Mouse (Mus musculus): ENCODE data around the gene Gstz1. TPM values are rescaled to one million over a fixed set of nuclear protein-coding genes. Genes with fewer than 3 reads are reported as not detected.

Gene Gstz1
- 2.2 and 3.2 TPM in 2 replicates for polyA plus RNA-seq (2012; ENCODE audit: insufficient read depth, low replicate concordance)

DNA sequence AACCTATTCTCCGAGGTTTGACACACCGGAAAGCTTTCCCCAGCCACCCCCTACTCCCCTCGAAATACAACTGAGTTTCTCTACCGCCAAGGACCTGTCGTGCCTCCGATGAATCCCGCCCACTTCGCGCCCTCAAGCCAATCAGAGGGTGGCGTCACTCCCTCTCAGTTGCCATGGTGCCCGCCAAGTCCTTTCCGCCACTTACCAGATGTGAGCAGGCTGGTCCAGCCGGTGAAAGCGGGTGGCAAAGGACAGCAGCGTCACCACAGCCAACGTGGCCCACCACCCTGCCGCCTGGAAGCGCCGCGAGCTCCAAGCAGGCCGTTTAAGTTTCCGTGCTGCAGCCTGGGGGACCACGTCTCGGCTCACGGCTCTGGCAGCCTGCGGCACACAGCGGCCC lies at the start of gene Gstz1:
Gene Gstz1 (plus strand): TSS at position 200 of the 400 bp plus-strand sequence.
- TF ChIP-seq FLI1 (IDR thresholded peaks at IDR 0.05; ENCODE audit: low read length) (no peak), GATA1 (IDR thresholded peaks at IDR 0.05; ENCODE audit: borderline replicate concordance, low read length) (no peak)
- Histone ChIP-seq H3K27me3 (replicated peaks) (no peaks in the 10 kb centered on the region), H3K4me1 (peaks cover 31% of the 10 kb centered on the region), H3K36me3 (replicated peaks; ENCODE audit: low read length) (peaks cover 13% of the 10 kb centered on the region), H3K4me3 (replicated peaks) (peak within 1 kb of the TSS; percentile 96), H3K9me3 (peaks cover 17% of the 10 kb centered on the region)

DNA sequence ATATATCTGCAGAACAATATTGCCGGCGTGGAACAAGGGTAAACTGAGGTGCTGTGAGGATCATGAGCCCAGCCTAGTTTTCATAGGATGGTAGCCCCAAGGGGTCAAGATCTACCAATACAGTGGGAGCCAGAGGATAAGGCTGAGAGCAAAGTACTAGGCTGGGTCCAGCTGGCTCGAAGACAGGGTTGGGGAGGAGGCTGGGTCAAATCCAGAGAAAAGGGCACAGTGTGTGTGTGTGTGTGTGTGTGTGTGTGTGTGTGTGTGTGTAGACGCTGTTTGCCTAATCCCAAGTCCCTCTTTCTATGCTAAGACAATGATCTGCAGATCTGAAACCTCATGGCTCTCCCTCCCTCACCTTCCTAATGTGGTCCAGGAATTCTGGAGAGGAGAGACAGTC lies 46.6 kb upstream of the Gstz1 start:
- peaks cover 10% of the 10 kb centered on the region for H3K4me1 ChIP-seq
- no peaks in the 10 kb centered on the region for H3K9me3 ChIP-seq
- H3K4me3 ChIP-seq (replicated peaks): no peak overlapping the region
- TF ChIP-seq FLI1 (IDR thresholded peaks at IDR 0.05; ENCODE audit: low read length): no peak
- no peaks in the 10 kb centered on the region for H3K36me3 ChIP-seq (replicated peaks; ENCODE audit: low read length)
- peaks cover 81% of the 10 kb centered on the region for H3K27me3 ChIP-seq (replicated peaks)

DNA sequence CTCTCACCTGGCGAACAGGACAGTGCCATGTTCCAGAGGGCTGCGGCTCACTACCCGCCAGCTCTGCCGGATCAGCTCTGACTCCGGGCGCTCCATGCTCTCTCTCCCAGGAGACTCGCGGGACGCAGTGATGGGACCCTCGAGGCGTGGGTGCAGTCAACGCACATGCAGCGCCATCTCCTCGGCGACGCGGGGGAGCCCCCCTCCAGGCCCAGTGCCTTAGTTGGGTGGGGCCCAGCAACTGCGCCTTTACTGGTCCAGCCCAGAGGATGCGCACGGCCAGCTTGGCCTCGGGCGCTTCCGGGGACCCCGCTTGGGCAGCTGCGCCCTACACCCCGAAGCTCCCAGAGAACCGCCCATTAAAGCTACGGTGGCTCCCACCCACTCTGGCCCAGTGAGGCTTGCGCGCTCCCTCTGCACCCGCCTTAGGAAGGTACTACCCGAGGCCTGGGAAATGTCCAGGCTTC lies 44.8 kb upstream of the Gstz1 start, which contains the start of gene Ngb:
Gene Ngb (minus strand): TSS at position 375 of the 467 bp plus-strand sequence.
- Histone ChIP-seq H3K27me3 (replicated peaks) (peaks cover 68% of the 10 kb centered on the region), H3K36me3 (replicated peaks; ENCODE audit: low read length) (no peaks in the 10 kb centered on the region)

DNA sequence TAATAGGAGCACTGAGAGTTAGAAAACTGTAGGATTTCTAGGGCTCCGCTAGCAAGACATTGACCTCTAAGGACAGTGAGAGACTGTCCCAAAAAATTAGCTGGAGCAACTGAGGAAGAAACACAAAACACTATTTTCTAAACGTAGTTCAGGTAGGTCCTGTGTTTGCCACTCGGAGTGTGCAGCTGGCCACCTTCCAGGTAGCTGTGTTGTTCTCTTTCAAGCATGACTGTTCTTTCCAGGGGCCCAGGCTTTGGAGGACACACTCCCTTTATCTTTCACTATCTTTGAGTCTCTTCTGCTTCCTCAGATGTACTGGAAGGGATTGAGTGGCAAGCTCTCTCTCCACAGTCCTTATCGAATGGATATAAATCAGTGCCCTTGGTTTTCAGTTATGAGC lies 43.5 kb upstream of the Gstz1 start:
- Histone ChIP-seq H3K27me3 (replicated peaks) (peaks cover 56% of the 10 kb centered on the region), H3K4me3 (replicated peaks) (no peak overlapping the region), H3K9me3 (no peaks in the 10 kb centered on the region), H3K36me3 (replicated peaks; ENCODE audit: low read length) (peaks cover 6% of the 10 kb centered on the region), H3K4me1 (peaks cover 10% of the 10 kb centered on the region)
- TF ChIP-seq FLI1 (IDR thresholded peaks at IDR 0.05; ENCODE audit: low read length): no peak
- no peak for TF ChIP-seq GATA1 (IDR thresholded peaks at IDR 0.05; ENCODE audit: borderline replicate concordance, low read length)

More for the DNA sequence above, 44.8 kb upstream of the Gstz1 start, which contains the start of gene Ngb:
- no peak within 1 kb of the TSS for H3K4me3 ChIP-seq (replicated peaks)
- no peaks in the 10 kb centered on the region for H3K9me3 ChIP-seq
- peaks cover 10% of the 10 kb centered on the region for H3K4me1 ChIP-seq
- TF ChIP-seq FLI1 (IDR thresholded peaks at IDR 0.05; ENCODE audit: low read length) (no peak), GATA1 (IDR thresholded peaks at IDR 0.05; ENCODE audit: borderline replicate concordance, low read length) (no peak)

DNA sequence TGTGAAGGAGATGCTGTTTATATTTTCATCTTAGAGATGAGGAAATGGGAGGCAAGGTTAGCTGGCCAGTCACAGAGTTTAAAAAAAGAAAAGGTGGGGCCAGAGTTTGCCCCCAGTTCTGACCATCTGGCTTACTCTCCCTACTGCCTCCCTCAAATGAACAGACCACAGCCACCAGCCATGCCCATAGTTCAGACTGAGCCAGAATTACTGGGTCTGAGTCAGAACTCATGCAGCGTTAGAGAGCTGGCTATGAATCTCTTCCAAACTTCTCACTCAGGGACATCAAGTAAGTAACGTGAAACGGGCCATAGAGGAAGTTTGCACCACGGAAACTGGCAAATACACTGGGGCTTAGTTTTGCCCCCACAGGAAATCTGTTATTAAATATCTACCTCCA lies 42.2 kb upstream of the Gstz1 start:
- Histone ChIP-seq H3K4me1 (peaks cover 10% of the 10 kb centered on the region), H3K36me3 (replicated peaks; ENCODE audit: low read length) (peaks cover 19% of the 10 kb centered on the region), H3K9me3 (no peaks in the 10 kb centered on the region), H3K27me3 (replicated peaks) (peaks cover 43% of the 10 kb centered on the region), H3K4me3 (replicated peaks) (no peak overlapping the region)
- TF ChIP-seq GATA1 (IDR thresholded peaks at IDR 0.05; ENCODE audit: borderline replicate concordance, low read length) (no peak), FLI1 (IDR thresholded peaks at IDR 0.05; ENCODE audit: low read length) (no peak)

DNA sequence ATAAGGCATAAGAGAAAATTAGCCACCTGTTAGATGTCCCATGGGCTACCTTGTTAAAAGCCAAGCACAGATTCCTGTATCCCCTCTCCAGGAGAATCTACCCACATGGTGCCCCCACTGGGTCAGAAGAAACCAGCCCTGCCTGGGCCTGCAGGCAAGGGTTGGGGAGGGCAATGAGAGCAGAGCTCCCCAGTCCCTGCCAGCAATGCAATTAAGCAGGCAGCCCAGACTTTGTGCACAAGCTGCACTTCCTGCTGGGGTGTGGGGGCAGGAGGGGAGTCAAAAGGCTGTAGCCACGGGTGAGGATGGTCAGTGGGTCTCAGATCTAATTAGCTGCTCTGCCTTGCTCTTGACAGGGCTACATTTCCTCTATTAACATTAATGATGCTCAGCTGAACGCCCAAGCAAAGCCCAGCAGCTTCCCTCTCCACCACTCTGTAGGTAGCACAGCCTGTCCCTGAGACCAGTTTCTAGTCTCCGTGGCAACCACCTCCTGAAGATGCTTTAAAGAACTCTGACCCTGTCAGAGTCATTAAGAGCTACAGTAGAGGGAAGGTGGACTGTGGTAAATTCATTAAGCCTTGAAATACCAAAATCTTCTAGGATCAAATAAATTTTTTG lies 39.5 kb upstream of the Gstz1 start:
- Histone ChIP-seq H3K9me3 (no peaks in the 10 kb centered on the region), H3K4me3 (replicated peaks) (no peak overlapping the region), H3K36me3 (replicated peaks; ENCODE audit: low read length) (peaks cover 40% of the 10 kb centered on the region), H3K4me1 (0 out of 2 replicates have a peak, but pooled peaks cover under 1% of the 10 kb centered on the region), H3K27me3 (replicated peaks) (peaks cover 16% of the 10 kb centered on the region)
- no peak for TF ChIP-seq GATA1 (IDR thresholded peaks at IDR 0.05; ENCODE audit: borderline replicate concordance, low read length)
- TF ChIP-seq FLI1 (IDR thresholded peaks at IDR 0.05; ENCODE audit: low read length): no peak

DNA sequence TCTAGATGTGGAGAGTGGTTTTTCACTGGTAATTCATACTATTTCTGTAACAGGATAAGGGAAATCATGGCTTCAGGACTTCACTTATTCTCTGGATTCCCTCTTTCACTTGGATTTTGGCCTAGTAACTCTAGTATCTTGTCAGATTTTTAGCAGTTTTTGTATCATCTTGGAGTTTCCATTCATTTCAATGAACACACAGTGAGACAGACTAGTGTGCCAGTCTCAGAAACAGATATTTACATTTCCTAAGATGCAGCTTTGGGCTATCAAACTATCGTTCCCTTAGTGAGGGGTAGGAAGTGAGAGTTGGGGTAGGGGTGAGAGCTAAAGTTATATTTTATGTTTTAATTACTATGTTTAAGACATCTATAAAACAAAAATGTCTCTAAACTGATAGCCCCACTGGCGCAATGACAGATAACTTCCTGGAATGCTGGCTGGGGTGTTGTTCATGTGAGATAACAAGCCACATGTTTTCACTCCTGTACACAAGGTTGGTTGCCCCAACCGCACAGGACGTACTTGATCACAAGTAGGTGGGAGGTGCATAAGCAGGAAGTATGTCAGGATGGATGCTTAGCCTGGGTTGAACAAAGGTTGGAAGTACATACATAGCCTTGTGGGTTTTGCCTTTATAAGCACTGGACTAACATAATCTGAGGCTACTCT lies 24.9 kb upstream of the Gstz1 start:
- Histone ChIP-seq H3K9me3 (no peaks in the 10 kb centered on the region), H3K4me3 (replicated peaks) (no peak overlapping the region), H3K36me3 (replicated peaks; ENCODE audit: low read length) (peaks cover 77% of the 10 kb centered on the region), H3K27me3 (replicated peaks) (no peaks in the 10 kb centered on the region), H3K4me1 (peaks cover 8% of the 10 kb centered on the region)
- TF ChIP-seq GATA1 (IDR thresholded peaks at IDR 0.05; ENCODE audit: borderline replicate concordance, low read length) (no peak), FLI1 (IDR thresholded peaks at IDR 0.05; ENCODE audit: low read length) (no peak)

DNA sequence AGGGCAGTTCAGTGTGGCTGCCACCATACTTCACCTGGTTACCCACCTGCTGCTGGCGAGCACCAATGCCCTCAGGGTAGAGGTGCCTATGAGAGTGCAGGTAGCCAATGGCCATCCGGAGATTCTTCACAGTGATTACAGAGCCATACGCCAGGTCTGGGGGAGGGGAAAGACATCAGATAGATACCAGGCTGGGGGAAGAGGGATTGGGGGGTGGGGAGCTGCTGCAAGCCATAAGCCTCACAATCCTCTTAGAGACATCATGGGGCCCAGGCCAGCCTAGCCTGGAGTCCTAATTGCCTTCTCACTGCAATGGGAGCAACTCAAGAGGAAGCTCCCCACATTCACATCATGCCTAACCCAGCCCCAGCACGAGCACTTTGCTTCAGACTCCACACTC lies 19.7 kb upstream of the Gstz1 start:
- peaks cover 21% of the 10 kb centered on the region for H3K4me1 ChIP-seq
- peaks cover 75% of the 10 kb centered on the region for H3K36me3 ChIP-seq (replicated peaks; ENCODE audit: low read length)
- no peaks in the 10 kb centered on the region for H3K9me3 ChIP-seq
- H3K27me3 ChIP-seq (replicated peaks): no peaks in the 10 kb centered on the region
- H3K4me3 ChIP-seq (replicated peaks): no peak overlapping the region
- no peak for TF ChIP-seq GATA1 (IDR thresholded peaks at IDR 0.05; ENCODE audit: borderline replicate concordance, low read length)
- no peak for TF ChIP-seq FLI1 (IDR thresholded peaks at IDR 0.05; ENCODE audit: low read length)

DNA sequence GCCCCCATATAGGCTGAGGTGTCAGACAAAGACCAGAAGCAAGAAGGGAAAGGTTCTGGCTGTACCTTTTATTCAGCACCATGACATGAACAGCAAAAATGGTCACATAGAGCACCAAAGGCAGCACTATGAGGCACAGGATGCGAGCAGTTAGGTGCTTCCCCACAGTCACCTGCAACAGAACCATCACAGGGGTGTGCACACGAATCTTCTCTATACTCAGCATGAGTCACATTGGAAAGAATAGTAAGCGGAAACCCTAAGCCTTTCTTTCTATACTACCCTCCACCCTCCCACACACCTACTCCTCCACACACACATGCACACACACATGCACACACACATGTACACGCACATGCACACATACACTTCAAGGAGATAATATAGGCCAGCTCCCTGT lies 16.7 kb upstream of the Gstz1 start:
- Histone ChIP-seq H3K9me3 (no peaks in the 10 kb centered on the region), H3K36me3 (replicated peaks; ENCODE audit: low read length) (peaks cover 72% of the 10 kb centered on the region), H3K4me1 (peaks cover 30% of the 10 kb centered on the region), H3K4me3 (replicated peaks) (no peak overlapping the region), H3K27me3 (replicated peaks) (no peaks in the 10 kb centered on the region)
- TF ChIP-seq GATA1 (IDR thresholded peaks at IDR 0.05; ENCODE audit: borderline replicate concordance, low read length): no peak

DNA sequence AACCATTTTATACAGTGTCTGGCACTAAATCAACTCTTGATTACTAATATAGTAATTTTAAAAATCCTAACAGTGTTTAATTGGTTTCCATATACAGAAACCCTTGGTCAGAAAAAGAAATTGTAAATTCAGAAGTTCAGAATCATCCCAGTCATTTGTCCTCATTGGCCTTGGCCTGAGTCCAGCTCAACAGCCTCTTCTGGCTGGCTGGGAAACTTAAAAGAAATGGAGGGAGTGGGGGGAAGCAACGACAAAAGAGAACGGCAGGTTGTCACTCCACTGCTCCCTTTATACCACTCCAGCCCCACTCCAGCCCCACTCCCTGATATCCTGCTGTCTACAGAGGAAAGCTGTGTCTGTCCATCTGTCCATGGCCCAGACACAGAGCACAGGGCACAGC lies 15.8 kb upstream of the Gstz1 start:
- no peaks in the 10 kb centered on the region for H3K27me3 ChIP-seq (replicated peaks)
- no peak overlapping the region for H3K4me3 ChIP-seq (replicated peaks)
- TF ChIP-seq GATA1 (IDR thresholded peaks at IDR 0.05; ENCODE audit: borderline replicate concordance, low read length): no peak
- TF ChIP-seq FLI1 (IDR thresholded peaks at IDR 0.05; ENCODE audit: low read length): no peak
- peaks cover 75% of the 10 kb centered on the region for H3K36me3 ChIP-seq (replicated peaks; ENCODE audit: low read length)
- no peaks in the 10 kb centered on the region for H3K9me3 ChIP-seq
- peaks cover 30% of the 10 kb centered on the region for H3K4me1 ChIP-seq
